Comparison of ENCODE assay signal across 8 mouse cellular contexts in the genomic region with DNA sequence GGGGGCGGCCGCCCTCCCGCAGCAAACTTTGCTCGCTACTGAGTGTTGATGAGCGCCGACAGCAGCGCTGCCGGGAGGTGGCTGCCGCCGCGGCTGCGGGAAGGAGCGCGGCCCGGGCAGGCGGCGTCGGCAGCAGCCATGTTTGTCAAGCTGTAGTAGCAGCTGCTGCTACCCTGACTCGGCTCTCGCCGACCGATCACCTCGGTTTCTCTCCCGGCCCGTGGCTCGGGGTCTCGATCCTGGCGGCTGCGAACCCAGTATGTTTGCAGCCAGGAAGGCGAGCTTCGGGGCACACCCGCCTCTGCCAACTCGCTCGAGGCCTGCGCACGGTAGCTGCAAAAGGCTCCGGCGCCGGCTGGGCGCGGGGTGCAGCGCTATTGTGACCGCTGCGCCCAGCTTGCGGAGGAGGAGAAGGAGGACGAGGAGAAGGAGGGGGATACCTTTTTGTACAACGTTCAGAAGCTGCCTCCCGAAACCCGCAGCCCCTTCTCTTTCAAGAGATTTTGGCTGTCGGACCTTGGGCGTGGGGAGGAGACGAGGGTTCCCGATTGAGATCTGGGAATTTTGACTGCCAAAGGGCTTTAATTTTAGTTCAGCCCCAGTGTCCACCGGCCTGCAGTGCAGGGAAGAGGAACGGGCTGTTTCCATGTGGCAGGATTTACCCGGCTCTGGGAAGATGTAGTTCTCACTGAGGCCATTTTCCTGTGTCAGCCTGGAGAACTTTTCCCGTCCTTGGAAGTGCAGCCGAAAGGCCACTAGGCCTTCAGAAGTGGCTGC. TPM values are rescaled to one million over a fixed set of nuclear protein-coding genes. Genes with fewer than 3 reads are reported as not detected.
DNase-seq lines count a peak whose midpoint lies in the region; ATAC-seq and TF ChIP-seq lines count a peak whose summit lies in the region.

No protein-coding gene starts in this region.

- H3K79me2 ChIP-seq in CH12.LX (replicated peaks; ENCODE audit: control insufficient read depth, extremely low read depth, insufficient read depth, poor library complexity, severe bottlenecking), result peaks cover 28% of the 10 kb centered on the region

- TF ChIP-seq RAD21 in CH12.LX (IDR thresholded peaks at IDR 0.05; ENCODE audit: low read depth, low read length), result no peak

- H3K27ac ChIP-seq in CH12.LX (ENCODE audit: insufficient read depth, low read depth), result peak overlapping the region; percentile 68
- H3K27ac ChIP-seq in bone marrow macrophage, adult 2 months (ENCODE audit: insufficient read depth, low read depth, low read length), result peak overlapping the region; percentile 80
- peak overlapping the region; percentile 100 for H3K27ac ChIP-seq in heart, embryonic 12.5 days (ENCODE audit: poor library complexity, severe bottlenecking)
- H3K27ac ChIP-seq in kidney, postnatal 0 days, result peak overlapping the region; percentile 98
- H3K27ac ChIP-seq in liver, embryonic 14.5 days, result peak overlapping the region; percentile 75

- WGBS in heart, embryonic 12.5 days, result under 1% methylated on average over 56 of the region's 58 CpGs
- under 1% methylated on average over 57 of the region's 58 CpGs for WGBS in kidney, postnatal 0 days
- WGBS in liver, embryonic 14.5 days (ENCODE audit: insufficient replicate concordance), result under 1% methylated on average over 55 of the region's 58 CpGs

- peak overlapping the region; percentile 57 to 66 (median 59) for H3K4me3 ChIP-seq in CH12.LX (replicated peaks in 1 of 3; ENCODE audit: low read depth in 2 of 3, low read length in 2 of 3, poor library complexity in 1 of 3)
- H3K4me3 ChIP-seq in bone marrow macrophage, adult 2 months (ENCODE audit: insufficient read depth, low read length), result peak overlapping the region; percentile 94
- H3K4me3 ChIP-seq in heart, embryonic 12.5 days, result peak overlapping the region; percentile 92
- H3K4me3 ChIP-seq in kidney, postnatal 0 days (replicated peaks; ENCODE audit: low read depth, low read length), result peak overlapping the region; percentile 68
- peak overlapping the region; percentile 89 to 91 for H3K4me3 ChIP-seq in liver, embryonic 14.5 days (ENCODE audit: insufficient read depth in 1 of 2, low read depth in 2 of 2, low read length in 2 of 2)

- H3K9ac ChIP-seq in CH12.LX (ENCODE audit: insufficient read depth, low read depth), result peak overlapping the region; percentile 72
- peak overlapping the region; percentile 98 for H3K9ac ChIP-seq in heart, embryonic 12.5 days
- H3K9ac ChIP-seq in kidney, postnatal 0 days (ENCODE audit: low read depth, low read length), result peak overlapping the region; percentile 92
- H3K9ac ChIP-seq in liver, embryonic 14.5 days (replicated peaks), result peak overlapping the region; percentile 96

- peak; percentile 60 for ATAC-seq in erythroblast, adult 5-6 weeks (replicated peaks; ENCODE audit: low FRiP score, poor library complexity, severe bottlenecking)
- ATAC-seq in heart, embryonic 12.5 days (ENCODE audit: insufficient number of reproducible peaks, low FRiP score), result no peak
- ATAC-seq in kidney, postnatal 0 days (replicated peaks; ENCODE audit: low FRiP score, low read depth), result no peak
- ATAC-seq in liver, embryonic 14.5 days (ENCODE audit: insufficient read depth), result no peak

- peak; percentile 45; the same call in 1 of the 2 replicates for TF ChIP-seq POLR2A in CH12.LX (IDR thresholded peaks at IDR 0.05; ENCODE audit: low read depth, low read length)
- no peak for TF ChIP-seq POLR2A in bone marrow macrophage, adult 2 months (IDR thresholded peaks at IDR 0.05; ENCODE audit: borderline replicate concordance, low read depth, low read length)

- H3K27me3 ChIP-seq in CH12.LX (replicated peaks), result no peaks in the 10 kb centered on the region
- no peaks in the 10 kb centered on the region for H3K27me3 ChIP-seq in heart, embryonic 12.5 days (replicated peaks)
- no peaks in the 10 kb centered on the region for H3K27me3 ChIP-seq in kidney, postnatal 0 days (ENCODE audit: insufficient read depth, low read length)
- H3K27me3 ChIP-seq in liver, embryonic 14.5 days (ENCODE audit: control insufficient read depth, insufficient read depth, low read length), result no peaks in the 10 kb centered on the region

- peaks cover 23% of the 10 kb centered on the region for H3K9me3 ChIP-seq in CH12.LX (replicated peaks; ENCODE audit: low read length)
- H3K9me3 ChIP-seq in heart, embryonic 12.5 days (replicated peaks), result no peaks in the 10 kb centered on the region
- no peaks in the 10 kb centered on the region for H3K9me3 ChIP-seq in kidney, postnatal 0 days (replicated peaks; ENCODE audit: low read length)
- H3K9me3 ChIP-seq in liver, embryonic 14.5 days (ENCODE audit: control insufficient read depth, low read length), result no peaks in the 10 kb centered on the region

- dilution Hi-C loops in CH12.LX (cut with MboI; ENCODE audit: extremely low pct_ligation_motif_present, extremely low pct_unique_long_range_greater_than_20kb, low sequenced_read_pairs), result no loop called here

- in situ Hi-C loops in CH12.LX (cut with MboI; ENCODE audit: low pct_ligation_motif_present, low pct_unique_long_range_greater_than_20kb, low sequenced_read_pairs), result no loop called here

- TF ChIP-seq CTCF in CH12.LX (conservative IDR thresholded peaks at IDR 0.05 in 1 of 2, IDR thresholded peaks at IDR 0.05 in 1 of 2; ENCODE audit: low read depth in 2 of 2, low read length in 2 of 2), result no peak
- TF ChIP-seq CTCF in bone marrow macrophage, adult 2 months (IDR thresholded peaks at IDR 0.05; ENCODE audit: low read depth, low read length), result no peak; the same call in 1 of the 2 replicates
- no peak for TF ChIP-seq CTCF in kidney, postnatal 0 days (IDR thresholded peaks at IDR 0.05; ENCODE audit: low read depth)
- no peak for TF ChIP-seq CTCF in liver, embryonic 14.5 days (IDR thresholded peaks at IDR 0.05; ENCODE audit: low read depth)

- TF ChIP-seq EP300 in CH12.LX (IDR thresholded peaks at IDR 0.05; ENCODE audit: low read length), result no peak
- TF ChIP-seq EP300 in liver, embryonic 14.5 days (IDR thresholded peaks at IDR 0.05; ENCODE audit: low read depth), result no peak

- peaks cover 0 to 11% of the 10 kb centered on the region in 2 experiments for H3K36me3 ChIP-seq in CH12.LX (replicated peaks in 1 of 2; ENCODE audit: control insufficient read depth in 1 of 2, insufficient read depth in 1 of 2, low read length in 1 of 2)
- H3K36me3 ChIP-seq in heart, embryonic 12.5 days, result peaks cover 35% of the 10 kb centered on the region
- 0 out of 2 replicates have a peak, but pooled peaks cover 5% of the 10 kb centered on the region for H3K36me3 ChIP-seq in kidney, postnatal 0 days (ENCODE audit: insufficient read depth, low read length)
- peaks cover 28% of the 10 kb centered on the region for H3K36me3 ChIP-seq in liver, embryonic 14.5 days (replicated peaks; ENCODE audit: control insufficient read depth, insufficient read depth, low read depth)

- H3K4me2 ChIP-seq in CH12.LX (ENCODE audit: insufficient read depth, low read depth, poor library complexity, severe bottlenecking), result peak overlapping the region; percentile 99
- peak overlapping the region; percentile 80 for H3K4me2 ChIP-seq in heart, embryonic 12.5 days
- peak overlapping the region; percentile 75 for H3K4me2 ChIP-seq in kidney, postnatal 0 days (ENCODE audit: low read length)
- H3K4me2 ChIP-seq in liver, embryonic 14.5 days (ENCODE audit: low read depth), result peak overlapping the region; percentile 80

- peak; percentile 34 for DNase-seq in CH12.LX (ENCODE audit: extremely low read depth)
- DNase-seq in kidney, postnatal 0 days (ENCODE audit: low spot score), result peak; percentile 71
- DNase-seq in liver, embryonic 14.5 days (ENCODE audit: low read depth in 3 of 3, low spot score in 3 of 3), result peak in 1 of 3 experiments; percentile 23
- DNase-seq in ovary, adult 18-20 months (ENCODE audit: low spot score), result peak; percentile 34
- peak; percentile 71 for DNase-seq in thymus, postnatal 14 days

- H3K4me1 ChIP-seq in CH12.LX (ENCODE audit: control insufficient read depth in 1 of 2, insufficient read depth in 2 of 2), result peaks cover 5 to 22% of the 10 kb centered on the region in 2 experiments; a peak in 3 of 4 replicates
- peaks cover 22% of the 10 kb centered on the region for H3K4me1 ChIP-seq in bone marrow macrophage, adult 2 months (ENCODE audit: control insufficient read depth, insufficient read depth, low read length)
- H3K4me1 ChIP-seq in heart, embryonic 12.5 days (replicated peaks), result peaks cover 35% of the 10 kb centered on the region
- peaks cover 24% of the 10 kb centered on the region for H3K4me1 ChIP-seq in kidney, postnatal 0 days (replicated peaks; ENCODE audit: insufficient read depth, low read length)
- H3K4me1 ChIP-seq in liver, embryonic 14.5 days (replicated peaks; ENCODE audit: control insufficient read depth in 2 of 2, insufficient read depth in 2 of 2, low read length in 1 of 2), result peaks cover 26 to 40% of the 10 kb centered on the region in 2 experiments

TF ChIP-seq in CH12.LX, 34 proteins besides CTCF, POLR2A, EP300 and RAD21:
- TF ChIP-seq MAZ (IDR thresholded peaks at IDR 0.05; ENCODE audit: low read depth, low read length) (no peak), CHD1 (IDR thresholded peaks at IDR 0.05; ENCODE audit: low read depth, low read length) (peak; percentile 95; the same call in 1 of the 2 replicates), ZMIZ1 (IDR thresholded peaks at IDR 0.05; ENCODE audit: low read depth, low read length) (peak; percentile 17; the same call in 1 of the 2 replicates), TCF12 (IDR thresholded peaks at IDR 0.05; ENCODE audit: low read depth, low read length) (peak; percentile 19), NRF1 (IDR thresholded peaks at IDR 0.05; ENCODE audit: low read depth, low read length) (peak; percentile 30; the same call in 1 of the 2 replicates)

RNA-seq across cellular contexts. Expression of a gene that starts 3.0 kb away (rescaled TPM):
- 13.8 and 14.6 TPM in 2 replicates for total RNA-seq in CH12.LX (2012; rRNA removed)
- 11.2 and 11.8 TPM in 2 replicates for total RNA-seq in CH12.LX (2014; rRNA removed)
- polyA plus RNA-seq in CH12.LX (2012; ENCODE audit: insufficient read length, low read depth), result 12.6 and 13.0 TPM in 2 replicates
- 51.0 and 51.4 TPM in 2 replicates for polyA plus RNA-seq in bone marrow macrophage, adult 2 months (2012; ENCODE audit: insufficient read depth, insufficient read length, missing spikeins)
- total RNA-seq in erythroblast, adult 5-6 weeks (2015; ENCODE audit: low replicate concordance), result 23.0 and 33.8 TPM in 2 replicates
- 21.0 and 29.0 TPM in 2 replicates for total RNA-seq in erythroblast, adult 5-6 weeks (2017; ENCODE audit: low replicate concordance)
- polyA plus RNA-seq in heart, embryonic 12.5 days (2016; fragmentation: Nextera tagmentation; extraction: Ambion mirVana), result 52.7 and 53.9 TPM in 2 replicates
- polyA plus RNA-seq in kidney, postnatal 0 days (2015; fragmentation: Nextera tagmentation; extraction: Ambion mirVana), result 51.7 and 52.5 TPM in 2 replicates
- polyA plus RNA-seq in liver, embryonic 14.5 days (2012; rRNA removed), result 7.0 and 8.0 TPM in 2 replicates
- 13.8 and 15.8 TPM in 2 replicates for polyA plus RNA-seq in liver, embryonic 14.5 days (2014; fragmentation: Nextera tagmentation; extraction: Ambion mirVana)
